Comparison of ENCODE assay signal across 16 mouse cellular contexts in the genomic region with DNA sequence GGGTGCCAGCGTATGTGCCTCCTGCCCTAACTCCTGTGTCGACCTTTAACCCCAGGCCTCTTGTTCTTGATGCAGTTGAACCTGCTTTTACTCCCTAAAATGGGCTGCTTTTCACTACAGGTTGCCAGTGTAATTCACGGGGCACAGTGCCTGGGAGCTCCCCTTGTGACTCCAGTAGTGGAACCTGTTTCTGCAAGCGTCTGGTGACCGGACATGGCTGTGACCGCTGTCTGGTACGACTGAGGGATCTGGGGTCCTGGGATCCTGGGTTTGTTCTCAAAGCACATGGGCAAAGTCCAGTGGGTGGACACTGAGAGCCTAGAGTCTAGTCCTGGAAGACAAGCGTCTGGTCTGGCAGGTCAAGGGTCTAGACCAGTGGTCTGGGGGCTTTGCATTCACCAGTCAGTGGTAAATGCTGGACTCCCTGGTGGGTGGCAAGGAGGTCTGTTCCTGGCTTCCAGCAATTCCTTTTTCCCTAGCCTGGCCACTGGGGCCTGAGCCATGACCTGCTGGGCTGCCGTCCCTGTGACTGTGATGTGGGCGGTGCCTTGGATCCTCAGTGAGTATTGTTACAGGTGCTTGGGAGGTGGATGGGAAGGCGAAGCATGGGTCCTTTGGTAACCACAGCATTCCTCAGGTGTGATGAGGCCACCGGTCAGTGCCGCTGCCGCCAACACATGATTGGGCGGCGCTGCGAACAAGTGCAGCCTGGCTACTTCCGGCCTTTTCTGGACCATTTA.
"Had no signal": no experiment of that assay in that cellular context is flagged by ENCODE, and none has a peak within 500 bp of the region (broad histone marks: within the 10 kb centered on the region; RNA-seq: fewer than 3 reads in every experiment).

No protein-coding gene starts in this region.

- H3K4me3 ChIP-seq: midbrain, embryonic 10.5 days; midbrain, embryonic 13.5 days; midbrain, embryonic 15.5 days; myocyte; neural tube, embryonic 13.5 days; neural tube, embryonic 15.5 days; stomach, embryonic 15.5 days had no signal

- H3K9ac ChIP-seq: lung, embryonic 14.5 days; midbrain, embryonic 13.5 days; midbrain, embryonic 15.5 days; neural tube, embryonic 13.5 days; neural tube, embryonic 15.5 days; stomach, embryonic 15.5 days had no signal

- DNase-seq: lung, adult 18-20 months; lung, embryonic 14.5 days; lung, postnatal 10 days; retina, postnatal 1 day; right cerebral cortex, adult 18-20 months; thymus, adult 2 months; thymus, postnatal 25 days; thymus, postnatal 4 days had no signal

- H3K36me3 ChIP-seq: midbrain, embryonic 15.5 days had no signal

- H3K27ac ChIP-seq: midbrain, embryonic 10.5 days; midbrain, embryonic 13.5 days; midbrain, embryonic 15.5 days; neural tube, embryonic 13.5 days; neural tube, embryonic 15.5 days; stomach, embryonic 15.5 days; stomach, postnatal 0 days had no signal

- H3K4me2 ChIP-seq: lung, embryonic 14.5 days; midbrain, embryonic 13.5 days; midbrain, embryonic 15.5 days; neural tube, embryonic 13.5 days; neural tube, embryonic 15.5 days; stomach, embryonic 15.5 days had no signal

- H3K27me3 ChIP-seq: midbrain, embryonic 13.5 days; midbrain, embryonic 15.5 days; neural tube, embryonic 13.5 days; neural tube, embryonic 15.5 days; stomach, embryonic 15.5 days had no signal

- H3K9me3 ChIP-seq: midbrain, embryonic 10.5 days; midbrain, embryonic 13.5 days; midbrain, embryonic 15.5 days; neural tube, embryonic 13.5 days; neural tube, embryonic 15.5 days; stomach, embryonic 15.5 days had no signal

- ATAC-seq: midbrain, embryonic 13.5 days; midbrain, embryonic 15.5 days had no signal
